Mouse (Mus musculus) lung, postnatal 0 days (tissue): ENCODE results near the gene Spock1. TPM values are rescaled to one million over a fixed set of nuclear protein-coding genes. Genes with fewer than 3 reads are reported as not detected.

Source experiments
- ATAC-seq: fragments of 200-750 bp; cut with Nextera tagmentation; 2 replicates; pipeline ENCODE4 v1.8.0; 2017; ENCODE audit warnings: moderate library complexity
- DNase-seq: peaks from one replicate; pipeline ENCODE4 v3.0.0-alpha.2; 2016; ENCODE audit warnings: low spot score
- H3K27ac ChIP-seq: fragments of 300-500 bp; sonication (generic); 2 replicates; pipeline ENCODE4 v1.5.1; 2014; ENCODE audit warnings: antibody characterized with exemption, mild to moderate bottlenecking, low read length, mixed read lengths
- H3K27me3 ChIP-seq: fragments of 300-500 bp; sonication (generic); replicated peaks from 2 replicates; pipeline ENCODE4 v1.6.1; 2014; ENCODE audit warnings: low read length, mixed read lengths; ENCODE audit not compliant: insufficient read depth
- H3K36me3 ChIP-seq: fragments of 300-500 bp; sonication (generic); 2 replicates; pipeline ENCODE4 v1.6.1; 2014; ENCODE audit warnings: low read length, mixed read lengths; ENCODE audit not compliant: insufficient read depth
- H3K4me1 ChIP-seq: fragments of 300-500 bp; sonication (generic); 2 replicates; pipeline ENCODE4 v1.6.1; 2014; ENCODE audit warnings: antibody characterized with exemption, low read depth, low read length, mixed read lengths; ENCODE audit not compliant: insufficient read depth
- H3K4me2 ChIP-seq: fragments of 300-500 bp; sonication (generic); replicated peaks from 2 replicates; pipeline ENCODE4 v1.6.1; 2014; ENCODE audit warnings: low read depth, mild to moderate bottlenecking, low read length, moderate library complexity, mixed read lengths
- H3K4me3 ChIP-seq: fragments of 300-500 bp; sonication (generic); 2 replicates; pipeline ENCODE4 v1.5.1; 2014; ENCODE audit warnings: low read depth, low read length
- H3K9ac ChIP-seq: fragments of 300-500 bp; sonication (generic); replicated peaks from 2 replicates; pipeline ENCODE4 v1.6.1; 2014; ENCODE audit warnings: low read depth, mild to moderate bottlenecking
- H3K9me3 ChIP-seq: fragments of 300-500 bp; sonication (generic); 2 replicates; pipeline ENCODE4 v1.6.1; 2016; ENCODE audit warnings: low read length, mixed read lengths
- CTCF ChIP-seq: IDR thresholded peaks from 2 replicates; pipeline ENCODE4 v1.5.1; 2016; ENCODE audit warnings: antibody characterized with exemption, mild to moderate bottlenecking
- EP300 ChIP-seq: IDR thresholded peaks from 2 replicates; pipeline ENCODE4 v1.6.1; 2016; ENCODE audit warnings: antibody characterized with exemption, mild to moderate bottlenecking, control low read depth
- WGBS: fragments of 180-500 bp; shearing (Covaris S2); extraction: QIAGEN DNeasy Blood & Tissue Kit; methylation state at CpG from one replicate; pipeline ENCODE4 v1.1.7; 2014; 5-methylcytosine and 5-hydroxymethylcytosine counted together
- polyA plus RNA-seq: library from polyadenylated mRNA; unstranded; fragments of >200 nt; fragmentation: Nextera tagmentation; extraction: Ambion mirVana; gene quantifications from 2 replicates; pipeline ENCODE4 v1.2.1, GENCODE M21; 2015

The Spock1 gene
- polyA plus RNA-seq, 1 experiment from 2014 or later = 0.45 TPM

- no peaks in the 10 kb centered on the region for H3K4me1 ChIP-seq
These were observed 388.3 kb downstream of the Spock1 start for GRCm38 (mm10) chr13:57519790-57520189.

GRCm38 (mm10) chr13:57515737-57516136 is 392.4 kb downstream of the Spock1 start:
- 74% methylated on average over 11 of the region's 11 CpGs for WGBS
- TF ChIP-seq EP300 = no peak
- no peak for TF ChIP-seq CTCF

More at GRCm38 (mm10) chr13:57519790-57520189, 388.3 kb downstream of the Spock1 start:
- Histone ChIP-seq H3K4me2 (no peak overlapping the region), H3K27ac (no peak overlapping the region), H3K9ac (no peak overlapping the region), H3K36me3 (no peaks in the 10 kb centered on the region), H3K27me3 (no peaks in the 10 kb centered on the region), H3K9me3 (no peaks in the 10 kb centered on the region), H3K4me3 (no peak overlapping the region)
- DNase-seq = no peak
- no peak for ATAC-seq
- no peak for TF ChIP-seq CTCF
- TF ChIP-seq EP300 = no peak
- 58% methylated on average over 11 of the region's 11 CpGs for WGBS

GRCm38 (mm10) chr13:57501552-57501951 is 406.6 kb downstream of the Spock1 start:
- Histone ChIP-seq H3K4me3 (no peak overlapping the region), H3K4me2 (no peak overlapping the region), H3K27ac (no peak overlapping the region), H3K27me3 (no peaks in the 10 kb centered on the region), H3K36me3 (no peaks in the 10 kb centered on the region), H3K9ac (no peak overlapping the region), H3K9me3 (no peaks in the 10 kb centered on the region), H3K4me1 (no peaks in the 10 kb centered on the region)
- WGBS = 69% methylated on average over 7 of the region's 7 CpGs
- DNase-seq (no peak), ATAC-seq (no peak)
- TF ChIP-seq EP300 (no peak), CTCF (no peak)

More at GRCm38 (mm10) chr13:57515737-57516136, 392.4 kb downstream of the Spock1 start:
- no peak overlapping the region for H3K9ac ChIP-seq
- H3K4me2 ChIP-seq = no peak overlapping the region
- H3K4me1 ChIP-seq = no peaks in the 10 kb centered on the region
- no peak overlapping the region for H3K27ac ChIP-seq
- no peak for DNase-seq
- no peak for ATAC-seq
- H3K9me3 ChIP-seq = no peaks in the 10 kb centered on the region
- H3K36me3 ChIP-seq = no peaks in the 10 kb centered on the region
- H3K27me3 ChIP-seq = no peaks in the 10 kb centered on the region
- no peak overlapping the region for H3K4me3 ChIP-seq

- Histone ChIP-seq H3K4me2 (no peak overlapping the region), H3K9me3 (no peaks in the 10 kb centered on the region), H3K4me1 (no peaks in the 10 kb centered on the region), H3K27ac (no peak overlapping the region), H3K27me3 (no peaks in the 10 kb centered on the region), H3K9ac (no peak overlapping the region), H3K4me3 (no peak overlapping the region), H3K36me3 (no peaks in the 10 kb centered on the region)
- no peak for TF ChIP-seq EP300
- TF ChIP-seq CTCF = no peak
- 57% methylated on average over 7 of the region's 7 CpGs for WGBS
- ATAC-seq = no peak
- DNase-seq = no peak
These were observed 411.4 kb downstream of the Spock1 start for GRCm38 (mm10) chr13:57496778-57497177.

- 34% methylated on average over 1 of the region's 1 CpGs for WGBS
These were observed 413.3 kb downstream of the Spock1 start for GRCm38 (mm10) chr13:57494838-57495237.

GRCm38 (mm10) chr13:57488926-57489325 is 419.2 kb downstream of the Spock1 start:
- Histone ChIP-seq H3K27ac (no peak overlapping the region), H3K4me1 (no peaks in the 10 kb centered on the region), H3K27me3 (no peaks in the 10 kb centered on the region), H3K36me3 (no peaks in the 10 kb centered on the region), H3K4me2 (no peak overlapping the region), H3K4me3 (no peak overlapping the region), H3K9me3 (no peaks in the 10 kb centered on the region), H3K9ac (no peak overlapping the region)
- no peak for ATAC-seq
- DNase-seq = no peak
- TF ChIP-seq CTCF (no peak), EP300 (no peak)
- 80% methylated on average over 8 of the region's 8 CpGs for WGBS

More at GRCm38 (mm10) chr13:57494838-57495237, 413.3 kb downstream of the Spock1 start:
- no peak for ATAC-seq
- Histone ChIP-seq H3K4me3 (no peak overlapping the region), H3K4me2 (no peak overlapping the region), H3K9me3 (no peaks in the 10 kb centered on the region), H3K36me3 (no peaks in the 10 kb centered on the region), H3K9ac (no peak overlapping the region), H3K4me1 (no peaks in the 10 kb centered on the region), H3K27ac (no peak overlapping the region), H3K27me3 (no peaks in the 10 kb centered on the region)
- TF ChIP-seq EP300 (no peak), CTCF (no peak)
- DNase-seq = no peak
